ENCODE assay signal across 38 mouse cellular contexts in the genomic region with DNA sequence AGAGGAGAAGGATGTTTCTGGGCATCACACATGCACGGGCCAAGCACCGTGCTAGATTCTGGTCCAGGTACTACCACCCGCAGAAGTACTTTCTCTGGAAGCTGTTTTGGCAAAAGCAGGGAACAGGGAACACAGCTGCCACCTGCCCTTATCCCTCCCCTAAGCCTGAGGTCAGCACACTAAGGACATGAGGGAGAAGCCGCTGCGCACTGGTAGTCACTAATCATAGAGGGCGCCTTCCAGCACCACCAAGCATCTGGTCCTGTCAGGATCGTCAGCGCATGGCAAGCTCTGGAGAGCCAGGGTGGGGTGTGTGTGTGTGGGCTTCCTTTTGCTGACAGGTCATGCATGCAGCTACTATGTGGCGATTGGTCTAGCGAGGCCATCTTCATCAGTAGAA. TPM values are rescaled to one million over a fixed set of nuclear protein-coding genes. Genes with fewer than 3 reads are reported as not detected.
DNase-seq lines count a peak whose midpoint lies in the region; ATAC-seq and TF ChIP-seq lines count a peak whose summit lies in the region.
"Had no signal": no experiment of that assay in that cellular context is flagged by ENCODE, and none has a peak within 500 bp of the region (broad histone marks: within the 10 kb centered on the region; RNA-seq: fewer than 3 reads in every experiment).

No protein-coding gene starts in this region.

- no peak overlapping the region for H3K4me2 ChIP-seq in forebrain, postnatal 0 days (ENCODE audit: low read depth)
- H3K4me2 ChIP-seq in forebrain, embryonic 12.5 days, result no peak overlapping the region
- H3K4me2 ChIP-seq in intestine, embryonic 15.5 days (replicated peaks), result no peak overlapping the region
- no peak overlapping the region for H3K4me2 ChIP-seq in intestine, postnatal 0 days (replicated peaks; ENCODE audit: low read depth)
- no peak overlapping the region for H3K4me2 ChIP-seq in midbrain, embryonic 11.5 days
- no peak overlapping the region for H3K4me2 ChIP-seq in midbrain, embryonic 14.5 days (ENCODE audit: low read length)
- H3K4me2 ChIP-seq: heart, embryonic 15.5 days; hindbrain, embryonic 15.5 days; kidney, embryonic 15.5 days; limb, embryonic 13.5 days; liver, embryonic 13.5 days; lung, embryonic 14.5 days had no signal

- DNase-seq in forebrain, postnatal 0 days, result no peak
- DNase-seq in midbrain, embryonic 11.5 days (ENCODE audit: low spot score, missing footprints), result no peak
- DNase-seq in midbrain, embryonic 14.5 days, result no peak
- peak; percentile 23 for DNase-seq in R1 (ENCODE audit: low read depth, low spot score)
- no peak for DNase-seq in T-cell, adult 2 months (ENCODE audit: low spot score)
- DNase-seq: adrenal gland, adult 8-10 months; cerebellum, adult 8-10 months; cerebellum, postnatal 25 days; embryo, embryonic 11 days; gastrocnemius, postnatal 10 days; kidney, postnatal 4 days; liver, embryonic 13.5 days; lung, embryonic 14.5 days; lung, postnatal 14 days; right cerebral cortex, postnatal 4 days; thymus, adult 18-20 months; thymus, postnatal 25 days had no signal

- TF ChIP-seq CTCF in forebrain, postnatal 0 days (IDR thresholded peaks at IDR 0.05; ENCODE audit: low read depth), result no peak
- TF ChIP-seq CTCF in intestine, postnatal 0 days (IDR thresholded peaks at IDR 0.05; ENCODE audit: low read depth), result no peak

- no peak overlapping the region for H3K4me3 ChIP-seq in forebrain, postnatal 0 days (ENCODE audit: low read depth, low read length)
- H3K4me3 ChIP-seq in forebrain, embryonic 12.5 days (replicated peaks), result no peak overlapping the region
- no peak overlapping the region for H3K4me3 ChIP-seq in intestine, embryonic 15.5 days (replicated peaks)
- H3K4me3 ChIP-seq in intestine, postnatal 0 days (ENCODE audit: low read depth, low read length), result no peak overlapping the region
- no peak overlapping the region for H3K4me3 ChIP-seq in midbrain, embryonic 11.5 days (ENCODE audit: low read depth, low read length)
- no peak overlapping the region for H3K4me3 ChIP-seq in midbrain, embryonic 14.5 days (replicated peaks; ENCODE audit: low read depth, low read length)
- H3K4me3 ChIP-seq: erythroblast, embryonic 14.5 days; heart, embryonic 15.5 days; hindbrain, embryonic 15.5 days; kidney, embryonic 15.5 days; limb, embryonic 13.5 days; liver, embryonic 13.5 days had no signal

- H3K27me3 ChIP-seq in forebrain, postnatal 0 days (ENCODE audit: insufficient read depth, low read length), result no peaks in the 10 kb centered on the region
- no peaks in the 10 kb centered on the region for H3K27me3 ChIP-seq in forebrain, embryonic 12.5 days
- H3K27me3 ChIP-seq in intestine, embryonic 15.5 days (replicated peaks), result no peaks in the 10 kb centered on the region
- H3K27me3 ChIP-seq in intestine, postnatal 0 days (replicated peaks; ENCODE audit: control insufficient read depth, insufficient read depth, low read length), result no peaks in the 10 kb centered on the region
- H3K27me3 ChIP-seq in midbrain, embryonic 11.5 days (ENCODE audit: control insufficient read depth, insufficient read depth, low read length), result no peaks in the 10 kb centered on the region
- H3K27me3 ChIP-seq in midbrain, embryonic 14.5 days (ENCODE audit: control insufficient read depth, insufficient read depth, low read length), result no peaks in the 10 kb centered on the region
- H3K27me3 ChIP-seq: heart, embryonic 15.5 days; hindbrain, embryonic 15.5 days; kidney, embryonic 15.5 days; limb, embryonic 13.5 days; liver, embryonic 13.5 days had no signal

- H3K4me1 ChIP-seq in forebrain, postnatal 0 days (ENCODE audit: insufficient read depth), result no peaks in the 10 kb centered on the region
- H3K4me1 ChIP-seq in forebrain, embryonic 12.5 days, result no peaks in the 10 kb centered on the region
- H3K4me1 ChIP-seq in intestine, embryonic 15.5 days (replicated peaks), result no peaks in the 10 kb centered on the region
- H3K4me1 ChIP-seq in intestine, postnatal 0 days (replicated peaks; ENCODE audit: control insufficient read depth, insufficient read depth, low read length), result no peaks in the 10 kb centered on the region
- H3K4me1 ChIP-seq in midbrain, embryonic 11.5 days (ENCODE audit: control insufficient read depth, insufficient read depth, low read length), result no peaks in the 10 kb centered on the region
- no peaks in the 10 kb centered on the region for H3K4me1 ChIP-seq in midbrain, embryonic 14.5 days (ENCODE audit: control insufficient read depth, insufficient read depth, low read length)
- H3K4me1 ChIP-seq: heart, embryonic 15.5 days; hindbrain, embryonic 15.5 days; kidney, embryonic 15.5 days; limb, embryonic 13.5 days; liver, embryonic 13.5 days had no signal

- H3K27ac ChIP-seq in forebrain, postnatal 0 days (ENCODE audit: low read depth, low read length), result no peak overlapping the region
- no peak overlapping the region for H3K27ac ChIP-seq in forebrain, embryonic 12.5 days
- H3K27ac ChIP-seq in intestine, embryonic 15.5 days, result no peak overlapping the region
- no peak overlapping the region for H3K27ac ChIP-seq in intestine, postnatal 0 days (ENCODE audit: low read depth, low read length)
- H3K27ac ChIP-seq in midbrain, embryonic 11.5 days (ENCODE audit: low read depth, low read length), result no peak overlapping the region
- H3K27ac ChIP-seq in midbrain, embryonic 14.5 days (replicated peaks; ENCODE audit: low read depth, low read length), result no peak overlapping the region
- H3K27ac ChIP-seq: hindbrain, embryonic 15.5 days; kidney, embryonic 15.5 days; limb, embryonic 13.5 days; liver, embryonic 13.5 days; stomach, postnatal 0 days had no signal

- H3K9me3 ChIP-seq in forebrain, postnatal 0 days (ENCODE audit: low read length), result no peaks in the 10 kb centered on the region
- H3K9me3 ChIP-seq in forebrain, embryonic 12.5 days, result no peaks in the 10 kb centered on the region; the same call in 1 of the 2 replicates
- H3K9me3 ChIP-seq in intestine, embryonic 15.5 days, result no peaks in the 10 kb centered on the region
- no peaks in the 10 kb centered on the region for H3K9me3 ChIP-seq in intestine, postnatal 0 days (ENCODE audit: control insufficient read depth)
- H3K9me3 ChIP-seq in midbrain, embryonic 11.5 days (ENCODE audit: control insufficient read depth, low read length), result no peaks in the 10 kb centered on the region
- no peaks in the 10 kb centered on the region for H3K9me3 ChIP-seq in midbrain, embryonic 14.5 days (ENCODE audit: control insufficient read depth, low read length)
- H3K9me3 ChIP-seq: heart, embryonic 15.5 days; hindbrain, embryonic 15.5 days; kidney, embryonic 15.5 days; limb, embryonic 13.5 days; liver, embryonic 13.5 days had no signal

- H3K36me3 ChIP-seq in forebrain, postnatal 0 days (ENCODE audit: insufficient read depth), result peaks cover 50% of the 10 kb centered on the region
- peaks cover 63% of the 10 kb centered on the region for H3K36me3 ChIP-seq in forebrain, embryonic 12.5 days (replicated peaks)
- H3K36me3 ChIP-seq in intestine, embryonic 15.5 days, result peaks cover 41% of the 10 kb centered on the region
- peaks cover 46% of the 10 kb centered on the region for H3K36me3 ChIP-seq in intestine, postnatal 0 days (ENCODE audit: control insufficient read depth, insufficient read depth)
- H3K36me3 ChIP-seq in midbrain, embryonic 11.5 days (ENCODE audit: control insufficient read depth, insufficient read depth, low read length), result peaks cover 26% of the 10 kb centered on the region
- H3K36me3 ChIP-seq in midbrain, embryonic 14.5 days (ENCODE audit: control insufficient read depth, insufficient read depth, low read length), result peaks cover 67% of the 10 kb centered on the region

- WGBS in forebrain, postnatal 0 days, result 96% methylated on average over 10 of the region's 10 CpGs
- 97% methylated on average over 10 of the region's 10 CpGs for WGBS in forebrain, embryonic 12.5 days
- 94% methylated on average over 10 of the region's 10 CpGs for WGBS in intestine, embryonic 15.5 days
- WGBS in intestine, postnatal 0 days, result 96% methylated on average over 10 of the region's 10 CpGs
- 88% methylated on average over 10 of the region's 10 CpGs for WGBS in midbrain, embryonic 11.5 days
- WGBS in midbrain, embryonic 14.5 days, result 92% methylated on average over 10 of the region's 10 CpGs

- peak; percentile 26; the same call in 1 of the 2 replicates for ATAC-seq in forebrain, postnatal 0 days
- no peak for ATAC-seq in forebrain, embryonic 12.5 days (ENCODE audit: low FRiP score)
- ATAC-seq in intestine, embryonic 15.5 days, result 0 out of 2 replicates have a peak, but pooled peaks have one; percentile 51
- ATAC-seq in intestine, postnatal 0 days, result no peak
- ATAC-seq in midbrain, embryonic 11.5 days (ENCODE audit: low FRiP score), result 0 out of 2 replicates have a peak, but pooled peaks have one; percentile 20
- ATAC-seq in midbrain, embryonic 14.5 days (ENCODE audit: low FRiP score, low TSS enrichment), result no peak
- ATAC-seq: intestine, embryonic 16.5 days had no signal

- H3K9ac ChIP-seq in forebrain, postnatal 0 days, result no peak overlapping the region
- H3K9ac ChIP-seq in forebrain, embryonic 12.5 days, result no peak overlapping the region
- no peak overlapping the region for H3K9ac ChIP-seq in intestine, embryonic 15.5 days
- no peak overlapping the region for H3K9ac ChIP-seq in intestine, postnatal 0 days (ENCODE audit: low read depth, low read length)
- no peak overlapping the region for H3K9ac ChIP-seq in midbrain, embryonic 11.5 days (ENCODE audit: low read length)
- H3K9ac ChIP-seq in midbrain, embryonic 14.5 days (replicated peaks; ENCODE audit: low read length), result no peak overlapping the region
- H3K9ac ChIP-seq: heart, embryonic 15.5 days; hindbrain, embryonic 15.5 days; kidney, embryonic 15.5 days; limb, embryonic 13.5 days; liver, embryonic 13.5 days; lung, embryonic 14.5 days had no signal

RNA-seq across cellular contexts. Expression of gene Slfnl1, which starts 6.6 kb away (rescaled TPM):
- 0.15 TPM in 1 of 2 replicates, not detected in the other for total RNA-seq in forebrain, postnatal 0 days (2014; rRNA removed)
- polyA plus RNA-seq in forebrain, postnatal 0 days (2015; fragmentation: Nextera tagmentation; extraction: Ambion mirVana), result not detected in 2 replicates
- not detected in 2 replicates for polyA plus RNA-seq in forebrain, embryonic 12.5 days (2016; fragmentation: Nextera tagmentation; extraction: Ambion mirVana)
- not detected in 2 replicates for polyA plus RNA-seq in intestine, embryonic 15.5 days (2015; fragmentation: Nextera tagmentation; extraction: Ambion mirVana)
- polyA plus RNA-seq in intestine, postnatal 0 days (2015; fragmentation: Nextera tagmentation; extraction: Ambion mirVana), result not detected in 2 replicates
- polyA plus RNA-seq in midbrain, embryonic 11.5 days (2014; fragmentation: Nextera tagmentation; extraction: Ambion mirVana), result not detected in 2 replicates
- not detected in 2 replicates for polyA plus RNA-seq in midbrain, embryonic 14.5 days (2014; fragmentation: Nextera tagmentation; extraction: Ambion mirVana)
- total RNA-seq: heart, postnatal 25 days; left cerebral cortex, postnatal 36 days had no signal
- polyA plus RNA-seq: embryonic facial prominence, embryonic 14.5 days; erythroblast, embryonic 14.5 days; forebrain, embryonic 11.5 days; heart, embryonic 15.5 days; intestine, embryonic 16.5 days; kidney, embryonic 15.5 days; limb, embryonic 13.5 days; liver, embryonic 13.5 days; neural tube, embryonic 11.5 days; spleen, adult 2 months; stomach, postnatal 0 days had no signal

RNA-seq across cellular contexts. Expression of gene Ctps, which starts 31.4 kb away (rescaled TPM):
- 73.0 and 73.3 TPM in 2 replicates for total RNA-seq in forebrain, postnatal 0 days (2014; rRNA removed)
- polyA plus RNA-seq in forebrain, postnatal 0 days (2015; fragmentation: Nextera tagmentation; extraction: Ambion mirVana), result 71.9 and 76.8 TPM in 2 replicates
- polyA plus RNA-seq in forebrain, embryonic 12.5 days (2016; fragmentation: Nextera tagmentation; extraction: Ambion mirVana), result 128 and 132 TPM in 2 replicates
- polyA plus RNA-seq in intestine, embryonic 15.5 days (2015; fragmentation: Nextera tagmentation; extraction: Ambion mirVana), result 68.1 and 72.6 TPM in 2 replicates
- 23.4 and 23.7 TPM in 2 replicates for polyA plus RNA-seq in intestine, postnatal 0 days (2015; fragmentation: Nextera tagmentation; extraction: Ambion mirVana)
- polyA plus RNA-seq in midbrain, embryonic 11.5 days (2014; fragmentation: Nextera tagmentation; extraction: Ambion mirVana), result 132 and 134 TPM in 2 replicates
- 77.0 and 95.2 TPM in 2 replicates for polyA plus RNA-seq in midbrain, embryonic 14.5 days (2014; fragmentation: Nextera tagmentation; extraction: Ambion mirVana)

RNA-seq across cellular contexts. Expression of gene Gm8439, which starts 49.9 kb away (rescaled TPM):
- not detected in 2 replicates for total RNA-seq in forebrain, postnatal 0 days (2014; rRNA removed)
- not detected in 2 replicates for polyA plus RNA-seq in forebrain, postnatal 0 days (2015; fragmentation: Nextera tagmentation; extraction: Ambion mirVana)
- not detected in 2 replicates for polyA plus RNA-seq in forebrain, embryonic 12.5 days (2016; fragmentation: Nextera tagmentation; extraction: Ambion mirVana)
- polyA plus RNA-seq in intestine, embryonic 15.5 days (2015; fragmentation: Nextera tagmentation; extraction: Ambion mirVana), result not detected in 2 replicates
- not detected in 2 replicates for polyA plus RNA-seq in intestine, postnatal 0 days (2015; fragmentation: Nextera tagmentation; extraction: Ambion mirVana)
- not detected in 2 replicates for polyA plus RNA-seq in midbrain, embryonic 11.5 days (2014; fragmentation: Nextera tagmentation; extraction: Ambion mirVana)
- polyA plus RNA-seq in midbrain, embryonic 14.5 days (2014; fragmentation: Nextera tagmentation; extraction: Ambion mirVana), result not detected in 2 replicates
- total RNA-seq: adrenal gland, adult 8-10 months; adrenal gland, postnatal 4 days; gastrocnemius, postnatal 10 days; heart, postnatal 25 days; layer of hippocampus, adult 8-10 months; layer of hippocampus, postnatal 25 days; left cerebral cortex, adult 8-10 months; left cerebral cortex, postnatal 36 days; neutrophil, adult 5-6 weeks had no signal
- polyA plus RNA-seq: embryonic facial prominence, embryonic 14.5 days; erythroblast, embryonic 14.5 days; forebrain, embryonic 11.5 days; heart, embryonic 15.5 days; hindbrain, embryonic 15.5 days; intestine, embryonic 16.5 days; kidney, embryonic 15.5 days; limb, embryonic 13.5 days; liver, embryonic 13.5 days; lung, embryonic 14.5 days; neural tube, embryonic 11.5 days; spleen, adult 2 months; stomach, postnatal 0 days had no signal

Comparison
In these comparisons a context has a peak if more than half of its experiments do, and no peak if none do; other contexts are left out.
1. ATAC-seq: peak in forebrain, postnatal 0 days (single experiment), intestine, embryonic 15.5 days (single experiment) and midbrain, embryonic 11.5 days (single experiment); none in forebrain, embryonic 12.5 days (single experiment), intestine, postnatal 0 days (single experiment) and midbrain, embryonic 14.5 days (single experiment).